Mouse (Mus musculus): ENCODE data around the gene Fastk. TPM values are rescaled to one million over a fixed set of nuclear protein-coding genes. Genes with fewer than 3 reads are reported as not detected.

Gene Fastk
- polyA plus RNA-seq, 1 experiment from 2014 or later: 122 TPM

Other genes with a start within 250 kb of the Fastk start
- 4.5 and 5.2 TPM in 2 replicates for gene Kcnh2, start 93.7 kb downstream of the Fastk start, polyA plus RNA-seq (2016; fragmentation: Nextera tagmentation; extraction: Ambion mirVana)
- gene Nos3, start 80.5 kb downstream of the Fastk start, polyA plus RNA-seq (2016; fragmentation: Nextera tagmentation; extraction: Ambion mirVana): 6.7 and 7.6 TPM in 2 replicates
- 0.36 and 0.47 TPM in 2 replicates for gene Atg9b, start 53.1 kb downstream of the Fastk start, polyA plus RNA-seq (2016; fragmentation: Nextera tagmentation; extraction: Ambion mirVana)
- 44.6 and 46.2 TPM in 2 replicates for gene Abcb8, start 51.6 kb downstream of the Fastk start, polyA plus RNA-seq (2016; fragmentation: Nextera tagmentation; extraction: Ambion mirVana)
- gene Asic3, start 31.9 kb downstream of the Fastk start, polyA plus RNA-seq (2016; fragmentation: Nextera tagmentation; extraction: Ambion mirVana): 1.8 and 2.8 TPM in 2 replicates
- gene Cdk5, start 21.8 kb downstream of the Fastk start, polyA plus RNA-seq (2016; fragmentation: Nextera tagmentation; extraction: Ambion mirVana): 62.2 and 63.2 TPM in 2 replicates
- gene Slc4a2, start 21.4 kb downstream of the Fastk start, polyA plus RNA-seq (2016; fragmentation: Nextera tagmentation; extraction: Ambion mirVana): 46.6 and 49.8 TPM in 2 replicates
- 24.7 and 24.9 TPM in 2 replicates for gene Tmub1, start 2.6 kb upstream of the Fastk start, polyA plus RNA-seq (2016; fragmentation: Nextera tagmentation; extraction: Ambion mirVana)
- 52.4 and 68.6 TPM in 2 replicates for gene Agap3, start 6.9 kb upstream of the Fastk start, polyA plus RNA-seq (2016; fragmentation: Nextera tagmentation; extraction: Ambion mirVana)
- gene Gbx1, start 81.9 kb upstream of the Fastk start, polyA plus RNA-seq (2016; fragmentation: Nextera tagmentation; extraction: Ambion mirVana): 0.04 and 0.23 TPM in 2 replicates
- gene Asb10, start 95.7 kb upstream of the Fastk start, polyA plus RNA-seq (2016; fragmentation: Nextera tagmentation; extraction: Ambion mirVana): 0.33 and 1.1 TPM in 2 replicates
- 0.10 TPM in 1 of 2 replicates, not detected in the other for gene 4931409K22Rik, start 111.5 kb upstream of the Fastk start, polyA plus RNA-seq (2016; fragmentation: Nextera tagmentation; extraction: Ambion mirVana)
- gene Abcf2, start 132.2 kb upstream of the Fastk start, polyA plus RNA-seq (2016; fragmentation: Nextera tagmentation; extraction: Ambion mirVana): 126 and 128 TPM in 2 replicates
- 23.0 and 24.4 TPM in 2 replicates for gene Chpf2, start 141.5 kb upstream of the Fastk start, polyA plus RNA-seq (2016; fragmentation: Nextera tagmentation; extraction: Ambion mirVana)
- 73.5 and 74.7 TPM in 2 replicates for gene Smarcd3, start 179.1 kb upstream of the Fastk start, polyA plus RNA-seq (2016; fragmentation: Nextera tagmentation; extraction: Ambion mirVana)
- gene Nub1, start 240.2 kb upstream of the Fastk start, polyA plus RNA-seq (2016; fragmentation: Nextera tagmentation; extraction: Ambion mirVana): 33.9 and 34.0 TPM in 2 replicates